Mouse (Mus musculus): Measurements from ENCODE around the gene Trip10.

Gene Trip10

GRCm38 (mm10) chr17:57292302-57292701, 43.0 kb downstream of the Trip10 start:
- no peak for DNase-seq (ENCODE audit: low spot score)

DNA sequence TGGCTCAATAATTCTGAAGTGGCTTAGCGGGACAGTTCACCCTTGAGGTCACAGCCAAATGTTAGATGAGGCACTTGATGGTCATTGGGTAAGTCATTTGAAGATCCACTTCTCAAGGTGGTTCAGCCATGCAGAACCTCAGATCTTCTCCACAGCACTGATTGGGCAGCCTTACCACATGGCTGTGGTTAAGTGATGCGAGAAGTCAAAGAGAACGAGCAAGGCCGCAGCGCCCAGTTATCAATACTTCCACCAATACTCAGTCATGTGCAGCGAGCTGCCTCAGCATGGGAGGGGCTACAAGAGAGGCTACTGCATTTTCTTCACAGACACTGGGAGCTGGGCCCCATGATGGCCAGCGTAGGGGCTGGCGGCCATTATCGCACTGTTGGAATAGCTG, 43.7 kb downstream of the Trip10 start:
- DNase-seq (ENCODE audit: low spot score) = no peak

- DNase-seq (ENCODE audit: low spot score) = no peak
Measured at GRCm38 (mm10) chr17:57295935-57296334, 46.7 kb downstream of the Trip10 start.

DNA sequence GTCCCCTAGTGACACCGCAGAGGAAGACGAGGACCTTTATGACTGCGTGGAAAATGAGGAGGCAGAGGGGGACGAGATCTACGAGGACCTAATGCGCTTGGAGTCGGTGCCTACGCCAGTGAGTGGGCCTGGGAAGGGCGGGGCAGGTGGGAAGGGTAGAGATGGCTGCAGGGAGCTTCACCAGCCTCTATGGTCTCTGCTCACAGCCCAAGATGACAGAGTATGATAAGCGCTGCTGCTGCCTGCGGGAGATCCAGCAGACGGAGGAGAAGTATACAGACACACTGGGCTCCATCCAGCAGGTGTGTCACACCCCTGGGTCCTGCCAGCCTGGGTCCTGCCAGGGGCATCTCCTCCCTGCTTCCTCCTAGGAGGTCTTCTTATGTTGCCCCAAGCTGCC, 47.8 kb downstream of the Trip10 start:
- DNase-seq (ENCODE audit: low spot score) = no peak

DNA sequence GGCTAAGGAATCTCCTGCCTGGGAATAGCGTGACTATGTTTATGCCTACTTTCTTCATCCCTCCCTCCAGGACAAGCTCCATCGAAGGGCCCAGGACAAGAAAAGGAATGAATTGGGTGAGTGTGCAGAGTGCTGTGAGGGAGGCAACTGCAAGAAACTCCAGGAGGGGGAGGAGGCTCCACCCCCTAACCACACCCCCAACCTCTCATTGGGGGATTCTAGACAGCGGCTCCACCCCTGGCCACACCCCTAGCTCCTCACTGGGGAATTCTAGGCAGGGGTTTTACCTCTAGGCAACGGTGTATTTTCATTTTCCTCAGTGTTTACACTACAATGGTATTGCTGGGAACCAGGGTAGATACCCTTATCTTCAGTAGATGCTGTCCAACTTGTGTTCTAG, 56.3 kb downstream of the Trip10 start:
- DNase-seq (ENCODE audit: low spot score) = no peak

- no peak for DNase-seq (ENCODE audit: low spot score)
Measured at GRCm38 (mm10) chr17:57307074-57307473, 57.8 kb downstream of the Trip10 start.

DNA sequence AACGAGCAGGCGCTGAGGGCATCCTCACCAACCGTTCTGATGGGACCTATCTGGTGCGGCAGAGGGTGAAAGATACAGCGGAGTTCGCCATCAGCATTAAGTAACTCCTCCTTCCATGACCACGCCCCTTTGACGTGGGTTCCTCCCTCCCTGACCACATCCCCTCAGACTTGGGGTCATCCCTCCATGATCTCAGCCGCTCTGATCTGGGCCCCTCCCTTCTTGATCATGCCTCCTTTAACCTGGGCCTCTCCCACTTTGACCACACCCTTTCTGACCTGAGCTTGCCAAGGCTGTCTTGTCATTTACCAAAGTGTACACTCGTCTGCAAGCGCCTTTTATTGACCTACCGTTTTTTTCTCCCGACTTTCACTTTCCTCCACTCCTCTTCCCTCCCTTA, 62.5 kb downstream of the Trip10 start:
- DNase-seq (ENCODE audit: low spot score) = no peak

All from embryo, embryonic 10 days (tissue).